Mouse (Mus musculus) regulatory T cell (primary cell): ENCODE measurements at regions not wholly inside any gene's neighbourhood (a gene's known extent, or its start where the extent isn't known, plus 50 kb on each side); places are given as distances from the start of the nearest gene placed in this dataset.

Experiments used
- in situ Hi-C: fragments of 300-600 bp; cut with MboI, MseI; formaldehyde crosslinking; loops from one replicate; pipeline ENCODE4 v1.15.1; 2025; ENCODE audit warnings: high pct_unique_total_duplicates

DNA sequence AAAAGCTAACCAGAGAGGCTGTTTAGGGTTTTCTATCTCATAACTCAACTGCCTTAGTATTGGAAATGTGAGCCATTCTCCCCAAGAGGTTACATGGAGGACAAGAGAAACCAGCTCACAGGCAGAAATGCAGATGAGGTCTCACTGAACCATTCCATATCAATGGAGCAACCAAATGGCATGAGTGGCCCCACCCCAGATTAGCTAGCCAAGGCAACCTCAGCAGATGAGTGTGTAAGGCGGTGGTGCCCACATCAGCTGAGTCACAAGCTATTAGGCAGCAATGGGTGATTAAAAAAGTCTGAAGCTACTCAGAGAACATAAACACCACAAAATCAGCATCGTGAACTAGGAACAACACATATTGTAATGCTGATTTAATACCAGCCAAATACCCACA is 133.2 kb downstream of the Lpin1 start:
- in situ Hi-C loops, result no loop called here

DNA sequence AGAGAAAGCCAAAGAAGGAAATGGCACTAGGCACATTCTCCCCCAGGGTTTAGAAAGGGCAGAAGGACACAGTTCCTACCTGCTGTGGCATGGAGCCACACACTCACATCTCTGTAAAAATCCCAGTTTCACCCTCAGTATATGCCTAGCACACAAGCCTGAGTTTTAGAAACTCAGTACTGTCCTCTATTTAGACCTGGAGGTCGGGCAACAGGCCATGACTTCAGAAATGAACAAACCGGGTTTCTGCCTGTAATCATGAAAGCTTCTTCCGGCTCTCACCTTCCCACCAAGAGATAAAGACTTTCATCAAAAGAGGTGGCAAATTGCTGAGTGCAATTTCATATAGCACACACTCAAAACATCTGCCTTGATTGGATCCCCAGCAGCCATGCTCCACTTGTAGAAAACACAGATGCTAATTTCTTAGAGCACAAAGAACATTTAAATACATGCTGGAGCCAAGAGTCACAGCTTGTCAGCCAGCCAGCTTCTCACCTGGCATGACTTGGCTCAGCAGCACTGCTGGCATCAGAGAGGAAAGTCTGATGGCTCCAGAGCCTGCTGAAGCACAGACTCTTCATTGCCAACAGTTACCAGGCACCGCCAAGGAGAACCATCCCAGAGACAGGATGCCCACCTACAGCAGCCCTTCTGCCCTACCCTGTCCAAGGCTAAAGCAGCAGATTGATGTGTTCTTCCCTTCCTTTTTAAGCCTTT is 136.2 kb downstream of the Lpin1 start:
- in situ Hi-C loops, result no loop called here

DNA sequence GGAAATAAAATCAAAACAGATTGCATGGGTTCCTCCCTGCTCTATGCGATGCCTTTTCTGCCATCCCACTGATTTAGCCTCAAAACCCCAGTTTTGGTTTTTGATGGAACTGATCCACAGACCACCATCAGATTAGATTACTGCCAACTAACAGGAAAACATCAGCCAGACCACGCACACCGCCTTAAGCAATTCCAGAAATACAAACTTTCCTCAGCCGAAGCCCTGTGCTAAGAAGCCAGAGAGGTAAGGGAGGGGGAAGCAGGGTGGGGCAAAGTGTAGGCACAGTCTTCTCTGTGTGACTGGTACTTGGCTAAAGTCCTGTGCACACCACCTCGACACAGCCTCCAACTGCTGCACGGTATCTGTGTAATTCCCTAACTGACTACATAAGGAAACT is 153.3 kb downstream of the Lpin1 start:
- in situ Hi-C loops, result no loop called here

- in situ Hi-C loops, result no loop called here
Measured at GRCm38 (mm10) chr12:16450771-16451435, 159.9 kb downstream of the Lpin1 start.

GRCm38 (mm10) chr12:16438717-16439116 is 172.0 kb downstream of the Lpin1 start:
- in situ Hi-C loops, result no loop called here

DNA sequence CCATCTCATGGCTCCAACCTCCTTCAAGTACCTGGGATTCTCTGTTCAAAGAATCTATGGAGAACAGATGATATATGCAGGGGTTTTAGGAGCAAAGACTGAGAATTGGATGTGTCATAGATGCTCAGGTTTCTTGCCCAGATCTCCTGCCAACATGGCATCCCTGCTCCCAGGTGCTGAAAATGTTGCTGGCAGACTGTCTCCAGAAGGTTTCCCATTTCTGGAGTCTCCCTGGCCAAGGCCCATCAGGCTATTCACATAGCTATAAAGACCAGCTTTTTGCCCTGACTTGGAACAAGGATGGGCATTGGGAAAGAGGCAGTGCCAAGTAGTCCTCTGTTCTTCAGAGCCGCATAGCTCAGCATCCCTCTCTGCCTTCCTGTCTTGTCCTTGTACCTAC is 173.8 kb downstream of the Lpin1 start:
- in situ Hi-C loops, result no loop called here

GRCm38 (mm10) chr12:16436255-16436654 is 174.5 kb downstream of the Lpin1 start:
- in situ Hi-C loops, result no loop called here

DNA sequence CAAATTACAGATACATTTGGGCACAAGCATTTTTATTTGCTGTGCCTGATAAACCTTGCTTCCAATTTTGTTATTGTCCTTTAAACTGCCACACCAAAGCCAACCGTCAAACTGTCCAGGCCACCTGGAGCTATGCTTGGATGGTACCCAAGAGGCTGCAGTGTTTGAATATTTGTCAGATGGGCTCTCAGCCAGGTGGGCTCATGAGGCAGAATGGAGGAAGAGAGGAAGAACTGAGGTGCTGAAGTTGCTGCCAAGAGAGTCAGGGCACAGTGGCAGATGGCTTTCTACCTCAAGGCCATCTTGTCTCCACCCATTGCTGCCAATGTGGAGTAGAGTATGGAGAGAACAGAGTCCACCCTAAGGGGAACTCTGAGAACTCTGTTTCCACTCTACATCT is 176.0 kb downstream of the Lpin1 start:
- in situ Hi-C loops, result no loop called here

DNA sequence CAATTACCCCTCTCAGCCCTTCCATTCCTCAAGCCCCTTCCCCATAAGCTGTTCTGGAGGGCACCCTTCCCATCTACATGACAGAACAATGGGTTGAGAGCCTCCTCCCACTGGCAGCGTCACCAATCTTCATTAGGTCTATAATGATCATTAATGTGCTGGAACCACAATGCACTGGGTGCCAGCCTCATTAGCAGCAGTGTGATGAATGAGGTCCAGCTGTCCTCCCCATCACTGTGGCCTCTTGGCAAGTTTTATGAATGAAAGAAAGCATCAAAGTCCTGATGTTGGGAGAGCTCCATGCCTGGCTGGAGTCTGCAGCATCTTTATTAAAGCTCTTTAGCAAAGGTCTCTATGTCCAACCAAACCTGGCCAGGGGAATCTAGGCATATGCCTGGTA is 176.5 kb downstream of the Lpin1 start:
- in situ Hi-C loops, result no loop called here

- in situ Hi-C loops, result no loop called here
Measured at GRCm38 (mm10) chr12:16425980-16426379, 184.8 kb downstream of the Lpin1 start.

DNA sequence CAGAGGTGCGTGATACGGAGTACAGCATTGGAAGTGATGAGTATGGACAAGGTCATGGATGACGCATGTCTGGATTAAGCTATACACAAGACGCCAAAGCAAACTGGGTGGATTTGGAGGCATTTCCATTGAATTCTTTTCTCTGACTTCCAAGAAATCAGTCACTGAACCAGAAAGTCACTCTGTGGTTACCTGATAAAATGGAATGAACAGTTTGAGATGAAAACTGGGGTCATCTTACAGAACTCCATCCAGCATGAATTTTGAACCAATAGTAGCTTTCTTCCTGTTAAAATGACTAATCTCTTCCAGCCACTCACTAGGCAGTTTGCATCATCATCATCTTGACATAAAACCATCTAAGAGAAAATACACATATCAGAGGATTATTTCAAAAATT is 186.2 kb downstream of the Lpin1 start:
- in situ Hi-C loops, result no loop called here

- in situ Hi-C loops, result no loop called here
Measured at GRCm38 (mm10) chr12:16395720-16396119, 215.0 kb downstream of the Lpin1 start.

DNA sequence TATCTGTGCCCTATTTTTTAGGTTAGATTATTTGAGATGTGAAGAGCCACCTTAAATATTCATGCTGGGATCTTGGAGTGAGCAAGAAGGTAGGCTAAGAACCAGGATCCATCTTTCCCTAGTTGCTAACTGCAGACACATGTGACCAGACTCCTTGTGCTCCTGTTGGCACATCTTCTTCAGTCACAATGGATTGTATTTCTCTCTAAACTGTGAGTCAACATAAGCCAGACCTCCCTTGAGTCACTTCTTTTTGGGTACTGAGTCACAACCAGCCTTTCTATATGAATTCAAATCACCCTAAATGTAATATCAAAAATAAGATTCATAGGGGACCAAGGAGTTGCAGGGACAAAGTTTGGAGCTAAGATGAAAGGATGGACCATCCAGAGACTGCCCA is 217.9 kb downstream of the Lpin1 start:
- in situ Hi-C loops, result no loop called here

DNA sequence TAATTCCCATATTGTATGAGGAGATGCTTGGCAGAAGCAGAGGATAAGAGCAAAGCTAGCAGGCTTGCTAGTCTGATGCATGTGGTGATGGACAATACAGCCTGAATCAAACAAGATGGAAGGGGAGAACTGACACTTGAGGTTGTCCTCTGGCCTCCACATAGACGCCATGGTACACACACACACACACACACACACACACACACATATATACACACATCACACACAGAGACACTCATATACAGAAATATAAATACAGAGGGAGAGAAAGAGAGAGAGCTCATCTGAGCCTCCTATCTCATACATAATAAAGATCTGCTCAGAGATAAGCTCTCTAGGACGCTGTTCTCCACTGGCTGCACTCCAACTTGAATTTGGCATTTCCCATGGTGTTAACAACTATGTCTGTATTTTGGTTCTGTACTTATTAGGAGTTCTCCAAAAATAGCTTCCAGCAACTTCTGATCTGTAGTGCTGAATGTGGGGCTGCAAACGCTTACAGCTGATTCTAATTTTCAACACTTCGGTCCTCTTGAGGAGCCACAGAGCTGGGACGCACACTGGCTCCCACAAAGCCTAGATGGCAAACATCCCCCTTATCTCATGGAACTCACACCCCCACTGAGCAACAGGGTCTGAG is 219.0 kb downstream of the Lpin1 start:
- in situ Hi-C loops, result no loop called here

DNA sequence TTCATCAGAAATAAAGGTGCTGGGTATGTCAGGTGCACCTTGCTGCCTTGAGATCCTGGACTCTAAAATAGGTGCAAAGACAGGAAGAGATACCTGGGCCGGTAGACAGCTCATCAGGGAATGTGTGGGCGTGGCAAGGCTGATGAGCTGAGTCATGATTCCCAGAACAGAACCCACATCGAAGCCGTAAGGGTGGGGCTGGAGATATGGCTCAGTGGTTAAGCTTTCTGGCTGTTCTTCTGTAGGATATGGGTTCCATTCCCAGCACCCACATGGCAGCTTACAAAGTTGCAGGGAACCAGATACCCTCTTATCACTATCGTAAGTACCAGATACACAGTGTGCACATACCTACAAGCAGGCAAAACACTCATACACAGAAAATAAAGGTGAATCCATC is 219.6 kb downstream of the Lpin1 start:
- in situ Hi-C loops, result no loop called here

DNA sequence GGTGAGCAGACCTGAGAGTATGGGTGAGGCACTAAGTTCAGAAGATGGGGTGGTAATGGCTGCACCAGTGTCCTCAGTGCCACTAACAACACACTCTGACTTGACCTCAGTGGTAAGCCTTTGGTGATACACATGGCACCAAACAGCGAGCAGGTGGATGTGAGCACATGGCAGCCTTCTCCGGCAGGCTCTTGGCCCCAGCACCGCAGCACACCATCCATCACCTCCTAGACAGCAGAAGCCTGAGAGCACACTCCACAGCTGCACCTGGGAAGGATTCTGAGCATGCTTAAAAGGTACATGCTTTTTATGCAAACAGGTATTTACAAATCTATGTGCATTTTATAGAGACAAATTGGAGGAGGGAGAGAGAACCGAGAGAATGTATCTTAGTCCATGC is 223.7 kb downstream of the Lpin1 start:
- in situ Hi-C loops, result no loop called here

GRCm38 (mm10) chr12:16384396-16384795 is 226.4 kb downstream of the Lpin1 start:
- in situ Hi-C loops, result no loop called here

- in situ Hi-C loops, result no loop called here
Measured at GRCm38 (mm10) chr12:16383499-16383935, 227.2 kb downstream of the Lpin1 start.

DNA sequence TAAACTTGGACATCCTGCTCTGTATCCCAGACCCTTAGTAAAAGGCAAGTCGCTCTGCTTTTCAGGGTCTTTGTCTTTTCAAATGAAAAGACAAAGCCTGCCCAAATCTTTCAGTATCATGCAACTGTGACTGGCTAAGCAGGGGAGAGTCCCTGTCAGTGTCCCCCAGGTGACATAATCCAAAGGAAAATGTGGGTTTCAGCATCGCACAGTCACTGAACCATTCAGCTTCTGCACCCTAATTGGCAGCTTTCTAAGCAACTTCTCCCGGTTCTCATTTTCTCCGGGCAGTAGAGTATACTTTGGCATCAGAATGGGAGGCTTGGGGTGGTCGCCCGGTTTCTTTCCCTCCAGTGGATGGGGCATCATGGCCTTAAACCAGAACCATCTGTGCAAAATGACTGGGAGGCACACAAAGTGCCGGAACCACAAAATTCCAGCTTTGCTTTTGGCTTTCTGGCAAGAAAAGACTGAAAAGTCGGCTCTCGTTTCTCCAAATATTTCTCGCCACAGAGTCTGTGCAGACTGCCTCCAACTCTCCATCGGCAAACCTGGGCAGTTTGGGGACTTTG is 228.3 kb downstream of the Lpin1 start:
- in situ Hi-C loops, result no loop called here

DNA sequence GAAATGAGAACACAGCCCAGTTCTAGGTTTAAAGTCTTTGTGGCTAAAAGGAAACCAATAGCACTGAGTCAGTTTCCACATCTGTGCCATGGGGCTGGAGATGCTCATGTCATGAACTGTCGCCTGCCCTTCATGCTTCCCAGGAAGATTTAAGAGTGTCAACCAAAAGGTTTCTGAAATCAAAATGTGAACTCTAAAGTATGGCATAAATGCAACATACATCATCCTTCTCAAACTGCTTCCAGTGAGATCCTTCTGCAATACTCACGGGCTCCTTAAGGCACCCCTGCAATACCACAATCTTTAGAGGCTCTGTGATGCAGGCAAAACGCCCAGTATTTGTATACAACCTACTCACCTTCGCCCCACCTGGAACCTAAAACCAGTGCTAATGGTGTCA is 229.7 kb downstream of the Lpin1 start:
- in situ Hi-C loops, result no loop called here

DNA sequence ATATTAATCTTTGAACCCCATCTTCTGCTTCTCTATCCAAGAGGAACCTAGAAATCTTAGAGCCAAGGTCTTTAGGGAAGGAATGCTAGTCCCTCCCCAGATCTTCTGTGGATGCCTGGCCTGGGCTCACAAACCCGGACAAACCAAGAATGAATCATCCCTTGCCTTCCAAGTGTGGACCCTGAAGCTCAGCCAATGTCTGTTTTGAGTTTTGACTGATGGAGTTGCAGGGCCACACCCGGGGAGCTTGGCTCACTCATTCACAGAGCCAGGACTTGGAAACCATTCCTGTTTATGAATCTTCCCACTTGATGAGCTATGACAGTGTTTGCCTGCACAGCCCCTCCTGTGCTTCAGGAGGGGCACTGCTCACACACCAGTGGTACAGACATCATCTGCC is 230.4 kb downstream of the Lpin1 start:
- in situ Hi-C loops, result no loop called here

- in situ Hi-C loops, result no loop called here
Measured at GRCm38 (mm10) chr12:16379415-16379814, 231.4 kb downstream of the Lpin1 start.

GRCm38 (mm10) chr12:16378501-16378900 is 232.3 kb downstream of the Lpin1 start:
- in situ Hi-C loops, result no loop called here
